Mouse (Mus musculus): ENCODE measurements around the gene Myb.

The Myb gene

GRCm38 (mm10) chr10:21083391-21083918 is 77.3 kb downstream of the Myb start:
- no peak for DNase-seq (ENCODE audit: low read depth, low spot score)

- DNase-seq (ENCODE audit: low read depth, low spot score): no peak
These were observed 78.3 kb downstream of the Myb start for GRCm38 (mm10) chr10:21082447-21082846.

DNA sequence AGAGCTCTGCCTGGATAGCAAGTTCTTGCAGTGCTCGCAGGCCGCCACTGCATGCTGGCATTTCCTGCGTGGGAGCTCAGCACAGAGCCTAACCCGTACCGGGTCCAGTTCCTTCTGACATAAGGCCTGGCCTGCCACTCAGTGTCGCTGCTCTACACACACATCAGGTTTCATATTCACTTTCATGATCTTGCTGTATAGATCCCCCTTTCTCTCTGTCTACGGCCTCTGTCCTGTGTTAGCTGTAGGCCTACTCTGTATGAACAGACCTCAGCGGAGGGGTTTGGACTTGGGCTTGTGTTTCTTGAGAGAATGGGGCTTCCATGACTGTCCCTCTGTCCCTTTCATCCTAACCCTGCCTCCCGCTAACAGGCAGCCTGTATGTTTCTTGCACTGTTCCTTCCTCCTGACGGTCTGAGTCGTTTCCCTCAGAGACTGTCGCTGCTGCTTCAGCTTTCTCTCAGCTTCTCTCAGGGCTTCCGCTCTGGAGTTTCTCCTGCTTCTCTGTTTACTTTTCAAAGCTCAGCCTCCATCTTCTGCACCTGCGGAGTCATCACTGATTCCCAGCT is 83.5 kb downstream of the Myb start:
- DNase-seq (ENCODE audit: low read depth, low spot score): no peak

DNA sequence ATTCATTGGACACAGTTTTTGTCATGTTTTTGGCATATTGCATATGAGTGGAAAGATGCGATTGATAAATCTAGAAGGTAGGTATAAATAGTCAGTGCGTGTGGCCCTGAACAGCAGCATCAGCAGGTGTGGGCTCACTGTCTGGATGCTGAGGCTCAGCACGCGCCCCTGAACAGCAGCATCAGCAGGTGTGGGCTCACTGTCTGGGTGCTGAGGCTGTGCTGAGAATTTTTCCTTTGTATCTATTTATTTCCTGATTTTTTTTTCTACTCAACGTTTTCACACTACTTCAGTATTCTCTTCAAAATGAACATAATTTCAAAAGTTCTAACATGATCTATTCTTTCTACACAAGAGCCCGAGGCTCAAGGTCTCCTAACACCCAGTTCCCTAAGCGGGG is 84.1 kb downstream of the Myb start:
- no peak for DNase-seq (ENCODE audit: low read depth, low spot score)

DNA sequence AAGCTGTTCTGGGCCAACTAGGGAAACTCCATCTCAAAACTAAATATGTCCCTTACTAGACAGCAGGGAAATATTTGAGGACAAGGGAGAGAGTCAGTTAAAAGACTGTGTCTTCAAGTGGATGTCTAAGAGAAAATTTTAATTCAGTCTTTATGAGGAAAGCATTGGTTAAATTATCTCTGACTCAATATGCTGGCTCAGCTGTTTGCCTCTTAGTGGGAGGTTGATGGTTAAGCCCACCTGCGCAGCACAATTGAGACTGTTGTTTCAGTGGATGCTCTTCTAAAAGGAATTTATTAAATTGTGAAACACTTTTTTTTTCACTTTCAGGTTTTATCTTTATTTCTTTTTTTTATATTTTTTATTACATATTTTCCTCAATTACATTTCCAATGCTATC is 84.6 kb downstream of the Myb start:
- DNase-seq (ENCODE audit: low read depth, low spot score): no peak

All from WW6 (cell line).